Mouse (Mus musculus): ENCODE measurements around the gene Ptges. TPM values are rescaled to one million over a fixed set of nuclear protein-coding genes. Genes with fewer than 3 reads are reported as not detected.
"Not testable (repeated sequence)": the region's sequence is repeated elsewhere in the genome, so short reads cannot be mapped to it uniquely, and the experiment has no call there.

Gene Ptges
- polyA plus RNA-seq, 1 experiment: 0.56 TPM

DNA sequence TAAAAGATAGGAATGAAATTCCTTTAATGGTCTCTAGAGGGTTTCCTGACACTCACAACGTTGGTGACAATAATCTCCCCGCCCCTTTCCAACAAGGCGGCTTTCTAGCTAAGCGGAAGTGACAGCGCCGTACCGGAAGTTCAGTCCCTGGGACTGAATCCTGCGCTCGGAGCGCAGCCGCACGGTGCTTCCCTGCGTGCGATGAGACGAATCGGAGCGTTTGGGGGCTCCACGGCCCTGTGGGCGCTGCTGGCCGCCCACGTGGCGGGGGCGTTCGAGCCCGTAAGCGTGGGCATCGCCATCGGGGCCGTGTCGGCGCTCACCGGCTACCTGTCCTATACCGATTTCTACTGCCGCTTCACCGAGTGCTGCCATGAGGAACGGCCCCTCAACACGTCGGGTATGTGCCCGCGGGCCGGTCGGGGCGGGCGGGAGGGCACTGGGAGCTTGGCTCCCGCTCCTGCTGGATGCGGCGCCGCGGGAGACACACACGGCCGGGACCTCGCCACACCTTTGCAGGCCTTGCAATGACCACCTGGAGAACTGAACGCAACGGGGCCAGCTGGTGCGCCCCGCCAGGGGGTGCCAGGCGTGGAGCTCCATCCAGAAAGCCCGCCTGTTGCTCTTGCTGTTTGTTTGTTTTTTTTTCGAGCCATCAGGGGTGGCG, 23.3 kb upstream of the Ptges start, which contains the start of gene Tor1b:
Gene Tor1b (plus strand): TSS at position 136 of the 667 bp plus-strand sequence.
- peak within 1 kb of the TSS; percentile 37 for H3K4me3 ChIP-seq
- peak within 1 kb of the TSS; percentile 54 for H3ac ChIP-seq (ENCODE audit: control insufficient read depth, insufficient read length)
- H3K27me3 ChIP-seq (ENCODE audit: control insufficient read depth, insufficient read depth, insufficient read length): no peaks in the 10 kb centered on the region
- peak within 1 kb of the TSS; percentile 85 for H3K4me2 ChIP-seq (ENCODE audit: low read depth)
- TF ChIP-seq SRF (IDR thresholded peaks at IDR 0.05; ENCODE audit: control insufficient read depth, insufficient read length, low read depth) (no peak), MYOG (IDR thresholded peaks at IDR 0.05; ENCODE audit: control insufficient read depth in 1 of 3, insufficient read depth in 1 of 3, insufficient read length in 2 of 3, low read depth in 2 of 3) (no peak), POLR2A (IDR thresholded peaks at IDR 0.05; ENCODE audit: insufficient read length, low read depth) (peak; percentile 100), POLR2AphosphoS2 (IDR thresholded peaks at IDR 0.05; ENCODE audit: insufficient read length, low read depth) (peak; percentile 98), MAX (IDR thresholded peaks at IDR 0.05; ENCODE audit: low read depth) (no peak)
- H3K79me2 ChIP-seq (ENCODE audit: control insufficient read depth, insufficient read depth): peaks cover 23% of the 10 kb centered on the region
- H3K36me3 ChIP-seq (ENCODE audit: control insufficient read depth, insufficient read depth): peaks cover 6% of the 10 kb centered on the region

DNA sequence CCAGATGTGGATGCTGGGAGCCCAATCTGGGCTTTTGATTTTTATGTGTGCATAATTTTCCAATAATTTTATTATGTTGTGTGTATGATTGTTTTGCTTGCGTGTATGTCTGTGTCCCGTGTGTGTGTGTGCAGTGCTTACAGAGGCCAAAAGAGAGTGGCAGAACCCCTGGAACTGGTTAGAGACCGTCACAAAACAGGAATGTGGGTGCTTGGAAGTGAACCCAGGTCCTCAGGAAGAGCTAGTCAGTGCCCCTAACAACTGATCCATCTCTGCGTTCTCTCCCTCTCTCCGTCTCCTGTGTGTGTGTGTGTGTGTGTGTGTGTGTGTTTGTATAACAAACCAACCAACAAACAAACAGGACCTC, 22.8 kb upstream of the Ptges start:
- peak overlapping the region; percentile 85 for H3K4me2 ChIP-seq (ENCODE audit: low read depth)
- peaks cover under 1% of the 10 kb centered on the region for H3K27me3 ChIP-seq (ENCODE audit: control insufficient read depth, insufficient read depth, insufficient read length)
- H3K4me3 ChIP-seq: peak overlapping the region; percentile 37
- peaks cover under 1% of the 10 kb centered on the region for H3K36me3 ChIP-seq (ENCODE audit: control insufficient read depth, insufficient read depth)
- no peak for TF ChIP-seq USF1 (IDR thresholded peaks at IDR 0.05; ENCODE audit: low read depth)
- no peak for TF ChIP-seq MYOD1 (IDR thresholded peaks at IDR 0.05; ENCODE audit: control insufficient read depth in 1 of 3, insufficient read length in 2 of 3, low read depth in 2 of 3)
- TF ChIP-seq TCF3 (IDR thresholded peaks at IDR 0.05; ENCODE audit: insufficient read length, low read depth): no peak
- TF ChIP-seq REST (IDR thresholded peaks at IDR 0.05; ENCODE audit: insufficient read depth, insufficient read length): no peak
- TF ChIP-seq CEBPB (IDR thresholded peaks at IDR 0.05; ENCODE audit: insufficient read depth, poor library complexity, severe bottlenecking): no peak
- no peak for TF ChIP-seq MYOG (IDR thresholded peaks at IDR 0.05; ENCODE audit: control insufficient read depth in 1 of 3, insufficient read depth in 1 of 3, insufficient read length in 2 of 3, low read depth in 2 of 3)
- TF ChIP-seq TCF12 (IDR thresholded peaks at IDR 0.05; ENCODE audit: insufficient read depth, poor library complexity, severe bottlenecking): no peak
- no peak for TF ChIP-seq SRF (IDR thresholded peaks at IDR 0.05; ENCODE audit: control insufficient read depth, insufficient read length, low read depth)
- TF ChIP-seq POLR2AphosphoS2 (IDR thresholded peaks at IDR 0.05; ENCODE audit: insufficient read length, low read depth): no peak
- no peak for TF ChIP-seq E2F4 (IDR thresholded peaks at IDR 0.05; ENCODE audit: insufficient read depth)
- TF ChIP-seq POLR2A (IDR thresholded peaks at IDR 0.05; ENCODE audit: insufficient read length, low read depth): no peak
- no peak for TF ChIP-seq MAX (IDR thresholded peaks at IDR 0.05; ENCODE audit: low read depth)
- H3ac ChIP-seq (ENCODE audit: control insufficient read depth, insufficient read length): peak overlapping the region; percentile 54
- peaks cover 23% of the 10 kb centered on the region for H3K79me2 ChIP-seq (ENCODE audit: control insufficient read depth, insufficient read depth)

DNA sequence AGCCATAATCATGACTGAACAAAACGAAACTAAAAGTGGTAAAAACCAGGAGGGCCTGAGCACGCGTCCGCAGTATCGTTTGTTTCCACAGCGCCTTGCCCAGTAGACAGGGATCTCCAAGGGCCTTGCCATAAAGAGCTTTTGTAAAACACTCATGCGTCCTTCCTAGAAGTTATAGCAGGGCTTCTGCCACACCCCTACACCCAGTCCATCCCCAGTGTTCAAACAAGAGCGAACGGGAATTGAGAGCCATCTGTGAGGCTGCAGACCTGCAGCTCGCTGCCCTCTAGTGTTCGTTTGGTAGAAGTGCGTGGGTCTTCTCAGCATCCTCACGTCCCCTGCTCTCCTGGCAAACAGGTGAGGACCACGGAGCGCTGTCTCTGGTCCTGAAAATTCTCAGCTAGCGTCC, 12.9 kb upstream of the Ptges start:
- Histone ChIP-seq H3K4me3 (peak overlapping the region; percentile 22), H3K79me2 (ENCODE audit: control insufficient read depth, insufficient read depth) (no peaks in the 10 kb centered on the region), H3ac (ENCODE audit: control insufficient read depth, insufficient read length) (no peak overlapping the region), H3K27me3 (ENCODE audit: control insufficient read depth, insufficient read depth, insufficient read length) (peaks cover 6% of the 10 kb centered on the region), H3K36me3 (ENCODE audit: control insufficient read depth, insufficient read depth) (no peaks in the 10 kb centered on the region), H3K4me2 (ENCODE audit: low read depth) (peak overlapping the region; percentile 66)
- TF ChIP-seq TCF3 (IDR thresholded peaks at IDR 0.05; ENCODE audit: insufficient read length, low read depth): no peak
- TF ChIP-seq MYOG (IDR thresholded peaks at IDR 0.05; ENCODE audit: control insufficient read depth in 1 of 3, insufficient read depth in 1 of 3, insufficient read length in 2 of 3, low read depth in 2 of 3): peak in 1 of 3 experiments; percentile 15
- TF ChIP-seq POLR2AphosphoS2 (IDR thresholded peaks at IDR 0.05; ENCODE audit: insufficient read length, low read depth): no peak
- TF ChIP-seq USF1 (IDR thresholded peaks at IDR 0.05; ENCODE audit: low read depth): no peak
- no peak for TF ChIP-seq TCF12 (IDR thresholded peaks at IDR 0.05; ENCODE audit: insufficient read depth, poor library complexity, severe bottlenecking)
- no peak for TF ChIP-seq E2F4 (IDR thresholded peaks at IDR 0.05; ENCODE audit: insufficient read depth)
- peak in 1 of 3 experiments; percentile 38 for TF ChIP-seq MYOD1 (IDR thresholded peaks at IDR 0.05; ENCODE audit: control insufficient read depth in 1 of 3, insufficient read length in 2 of 3, low read depth in 2 of 3)
- TF ChIP-seq SRF (IDR thresholded peaks at IDR 0.05; ENCODE audit: control insufficient read depth, insufficient read length, low read depth): no peak
- TF ChIP-seq POLR2A (IDR thresholded peaks at IDR 0.05; ENCODE audit: insufficient read length, low read depth): peak; percentile 47
- peak; percentile 74 for TF ChIP-seq REST (IDR thresholded peaks at IDR 0.05; ENCODE audit: insufficient read depth, insufficient read length)
- TF ChIP-seq MAX (IDR thresholded peaks at IDR 0.05; ENCODE audit: low read depth): no peak

DNA sequence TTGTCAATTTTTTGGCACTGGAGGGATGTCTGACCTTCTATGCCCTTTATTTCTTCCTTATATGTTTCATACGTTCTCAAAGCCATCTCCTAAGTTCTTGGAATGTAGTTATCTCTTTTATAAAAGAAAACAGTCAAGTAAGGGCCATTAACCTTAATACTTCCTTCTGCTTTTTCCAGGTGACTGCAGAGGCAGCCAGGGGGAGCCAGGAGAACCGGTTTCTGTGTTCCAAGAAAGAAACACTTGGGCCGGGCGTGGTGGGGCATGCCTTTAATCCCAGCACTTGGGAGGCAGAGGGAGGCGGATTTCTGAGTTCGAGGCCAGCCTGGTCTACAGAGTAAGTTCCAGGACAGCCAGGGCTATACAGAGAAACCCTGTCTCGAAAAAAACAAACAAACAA, 12.5 kb upstream of the Ptges start:
- Histone ChIP-seq H3K4me3 (peak overlapping the region; percentile 22), H3K4me2 (ENCODE audit: low read depth) (peak overlapping the region; percentile 66)
- not testable (repeated sequence) for H3K36me3 ChIP-seq (ENCODE audit: control insufficient read depth, insufficient read depth); H3ac ChIP-seq (ENCODE audit: control insufficient read depth, insufficient read length); H3K79me2 ChIP-seq (ENCODE audit: control insufficient read depth, insufficient read depth); H3K27me3 ChIP-seq (ENCODE audit: control insufficient read depth, insufficient read depth, insufficient read length)

DNA sequence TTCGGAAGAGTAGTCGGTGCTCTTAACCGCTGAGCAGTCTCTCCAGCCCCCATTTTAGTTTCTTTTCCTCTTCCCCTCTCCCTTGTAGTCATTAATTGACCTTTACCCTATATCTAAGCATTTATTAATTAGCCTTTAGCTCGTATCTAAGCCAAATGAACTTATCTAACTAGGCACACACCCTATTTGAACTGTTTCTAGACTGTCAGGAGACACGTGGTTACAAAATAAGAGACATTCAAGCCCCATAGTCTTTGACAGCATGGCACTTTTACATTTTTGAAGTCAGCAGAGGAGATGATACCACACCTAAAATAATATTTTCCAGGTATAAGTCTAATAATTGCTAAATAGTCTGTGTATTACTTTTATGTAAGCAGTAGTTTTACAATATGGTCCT, 11.9 kb upstream of the Ptges start:
- no peak overlapping the region for H3K4me2 ChIP-seq (ENCODE audit: low read depth)
- H3ac ChIP-seq (ENCODE audit: control insufficient read depth, insufficient read length): no peak overlapping the region
- no peak overlapping the region for H3K4me3 ChIP-seq
- no peaks in the 10 kb centered on the region for H3K79me2 ChIP-seq (ENCODE audit: control insufficient read depth, insufficient read depth)
- TF ChIP-seq TCF12 (IDR thresholded peaks at IDR 0.05; ENCODE audit: insufficient read depth, poor library complexity, severe bottlenecking): no peak
- no peak for TF ChIP-seq TCF3 (IDR thresholded peaks at IDR 0.05; ENCODE audit: insufficient read length, low read depth)
- no peak for TF ChIP-seq SRF (IDR thresholded peaks at IDR 0.05; ENCODE audit: control insufficient read depth, insufficient read length, low read depth)
- TF ChIP-seq E2F4 (IDR thresholded peaks at IDR 0.05; ENCODE audit: insufficient read depth): no peak
- TF ChIP-seq POLR2AphosphoS2 (IDR thresholded peaks at IDR 0.05; ENCODE audit: insufficient read length, low read depth): no peak
- no peak for TF ChIP-seq CEBPB (IDR thresholded peaks at IDR 0.05; ENCODE audit: insufficient read depth, poor library complexity, severe bottlenecking)
- TF ChIP-seq REST (IDR thresholded peaks at IDR 0.05; ENCODE audit: insufficient read depth, insufficient read length): no peak
- no peak for TF ChIP-seq MAX (IDR thresholded peaks at IDR 0.05; ENCODE audit: low read depth)
- no peak for TF ChIP-seq MYOD1 (IDR thresholded peaks at IDR 0.05; ENCODE audit: control insufficient read depth in 1 of 3, insufficient read length in 2 of 3, low read depth in 2 of 3)
- TF ChIP-seq MYOG (IDR thresholded peaks at IDR 0.05; ENCODE audit: control insufficient read depth in 1 of 3, insufficient read depth in 1 of 3, insufficient read length in 2 of 3, low read depth in 2 of 3): no peak
- H3K36me3 ChIP-seq (ENCODE audit: control insufficient read depth, insufficient read depth): no peaks in the 10 kb centered on the region
- H3K27me3 ChIP-seq (ENCODE audit: control insufficient read depth, insufficient read depth, insufficient read length): no peaks in the 10 kb centered on the region
